Mouse (Mus musculus): ENCODE data around the gene Pxmp4.
A peak's percentile ranks its signal among the peaks of the same experiment; 100 is the strongest.

The Pxmp4 gene

GRCm38 (mm10) chr2:154613118-154614115 lies 9.9 kb upstream of the Pxmp4 start, which contains the start of the genes Zfp341 and 4930519P11Rik:
TSS of gene Zfp341 (plus strand) at chr2:154613297.
TSS of gene 4930519P11Rik (minus strand) at chr2:154613437.
- peak; percentile 88 for DNase-seq (ENCODE audit: low read depth, low spot score)

GRCm38 (mm10) chr2:154609050-154609767 lies 5.7 kb upstream of the Pxmp4 start:
- DNase-seq (ENCODE audit: low read depth, low spot score) = no peak

- no peak for DNase-seq (ENCODE audit: low read depth, low spot score)
These were observed 3.5 kb upstream of the Pxmp4 start for GRCm38 (mm10) chr2:154606965-154607364.

GRCm38 (mm10) chr2:154604156-154604555 lies 648 bp upstream of the Pxmp4 start:
- no peak for DNase-seq (ENCODE audit: low read depth, low spot score)

GRCm38 (mm10) chr2:154603007-154603637 lies 386 bp downstream of the Pxmp4 start:
- DNase-seq (ENCODE audit: low read depth, low spot score) = no peak

- DNase-seq (ENCODE audit: low read depth, low spot score) = no peak
These were observed 2.2 kb downstream of the Pxmp4 start for GRCm38 (mm10) chr2:154601324-154601723.

GRCm38 (mm10) chr2:154600586-154600985 lies 2.9 kb downstream of the Pxmp4 start:
- no peak for DNase-seq (ENCODE audit: low read depth, low spot score)

GRCm38 (mm10) chr2:154597399-154597798 lies 6.1 kb downstream of the Pxmp4 start:
- DNase-seq (ENCODE audit: low read depth, low spot score) = no peak

- DNase-seq (ENCODE audit: low read depth, low spot score) = no peak
These were observed 7.7 kb downstream of the Pxmp4 start for GRCm38 (mm10) chr2:154595775-154596174.

- peak; percentile 48 for DNase-seq (ENCODE audit: low read depth, low spot score)
These were observed 10.5 kb downstream of the Pxmp4 start for GRCm38 (mm10) chr2:154593025-154593424.

- DNase-seq (ENCODE audit: low read depth, low spot score) = no peak
These were observed 12.3 kb downstream of the Pxmp4 start for GRCm38 (mm10) chr2:154591239-154591638.

- DNase-seq (ENCODE audit: low read depth, low spot score) = no peak
These were observed 14.5 kb downstream of the Pxmp4 start for GRCm38 (mm10) chr2:154589051-154589450.

GRCm38 (mm10) chr2:154586405-154586804 lies 17.1 kb downstream of the Pxmp4 start:
- DNase-seq (ENCODE audit: low read depth, low spot score) = no peak

GRCm38 (mm10) chr2:154584931-154585601 lies 18.4 kb downstream of the Pxmp4 start:
- DNase-seq (ENCODE audit: low read depth, low spot score) = no peak

- no peak for DNase-seq (ENCODE audit: low read depth, low spot score)
These were observed 19.3 kb downstream of the Pxmp4 start for GRCm38 (mm10) chr2:154583906-154584872.

GRCm38 (mm10) chr2:154581421-154581820 lies 22.1 kb downstream of the Pxmp4 start:
- DNase-seq (ENCODE audit: low read depth, low spot score) = no peak

- DNase-seq (ENCODE audit: low read depth, low spot score) = no peak
These were observed 22.9 kb downstream of the Pxmp4 start for GRCm38 (mm10) chr2:154580586-154580985.

- no peak for DNase-seq (ENCODE audit: low read depth, low spot score)
These were observed 25.8 kb downstream of the Pxmp4 start for GRCm38 (mm10) chr2:154577744-154578067.

- no peak for DNase-seq (ENCODE audit: low read depth, low spot score)
These were observed 26.4 kb downstream of the Pxmp4 start for GRCm38 (mm10) chr2:154576876-154577743.

Data from retina, postnatal 7 days (tissue).